Mouse (Mus musculus) activated CD4-positive, CD25-positive, alpha-beta regulatory T cell, adult 9 weeks (primary cell): Measurements from ENCODE around the gene Ggct. TPM values are rescaled to one million over a fixed set of nuclear protein-coding genes. Genes with fewer than 3 reads are reported as not detected.

Experiments used
- polyA plus RNA-seq: library from polyadenylated mRNA; unstranded; fragments of 100-300 nt; shearing (Covaris generic); gene quantifications from one replicate; pipeline ENCODE4 v1.2.1, GENCODE M21; 2017

Gene Ggct
- polyA plus RNA-seq: 35.6 TPM

GRCm38 (mm10) chr6:54992734-54993260 is at the start of gene Ggct:
Ggct (minus strand) TSS chr6:54992950.

GRCm38 (mm10) chr6:55037799-55038670 is 45.3 kb upstream of the Ggct start, which contains the start of gene Gars:
Gars (plus strand) TSS chr6:55038007.

GRCm38 (mm10) chr6:54972111-54972928 is 20.4 kb downstream of the Ggct start, which contains the start of gene Nod1:
Nod1 (minus strand) TSS chr6:54972612.

Other genes with a start within 250 kb of the Ggct start
- 13.5 TPM for gene Znrf2, start 176.0 kb downstream of the Ggct start, polyA plus RNA-seq
- 59.5 TPM for gene Nod1, start 20.3 kb downstream of the Ggct start, polyA plus RNA-seq
- gene Gars, start 45.1 kb upstream of the Ggct start, polyA plus RNA-seq: 24.0 TPM
- gene Crhr2, start 140.1 kb upstream of the Ggct start, polyA plus RNA-seq: not detected
- not detected for gene Inmt, start 182.1 kb upstream of the Ggct start, polyA plus RNA-seq
- gene Mindy4, start 210.4 kb upstream of the Ggct start, polyA plus RNA-seq: 0.66 TPM